ENCODE assay signal across 18 mouse cellular contexts in genomic region chr12:35553174-35553573, GRCm38 (mm10). TPM values are rescaled to one million over a fixed set of nuclear protein-coding genes. Genes with fewer than 3 reads are reported as not detected.
A peak's percentile ranks its signal among the peaks of the same experiment; 100 is the strongest.
DNase-seq lines count a peak whose midpoint lies in the region; ATAC-seq and TF ChIP-seq lines count a peak whose summit lies in the region.
"Had no signal": no experiment of that assay in that cellular context is flagged by ENCODE, and none has a peak within 500 bp of the region (broad histone marks: within the 10 kb centered on the region; RNA-seq: fewer than 3 reads in every experiment).

No protein-coding gene starts in this region.

- no peak for TF ChIP-seq CTCF in bone marrow, adult 2 months (IDR thresholded peaks at IDR 0.05; ENCODE audit: control insufficient read depth, insufficient read depth, low read length)
- no peak for TF ChIP-seq CTCF in gastrocnemius, adult 2 months (IDR thresholded peaks at IDR 0.05)

- ATAC-seq in CD4-positive, CD25-positive, alpha-beta regulatory T cell, adult 4 months: peak; percentile 41
- ATAC-seq in kidney, embryonic 14.5 days (ENCODE audit: low FRiP score, low TSS enrichment): no peak
- ATAC-seq: forebrain, embryonic 15.5 days; hindbrain, embryonic 16.5 days; intestine, postnatal 0 days had no signal

- TF ChIP-seq POLR2A in bone marrow, adult 2 months (IDR thresholded peaks at IDR 0.05; ENCODE audit: borderline replicate concordance, control insufficient read depth, low read depth, low read length): no peak

- peak overlapping the region; percentile 48; the same call in 1 of the 2 replicates for H3K27ac ChIP-seq in bone marrow, adult 2 months (ENCODE audit: control insufficient read depth, insufficient read depth, low read depth, low read length, poor library complexity)
- H3K27ac ChIP-seq in macrophage: peak overlapping the region; percentile 38
- H3K27ac ChIP-seq in kidney, embryonic 14.5 days (ENCODE audit: low read depth, low read length): no peak overlapping the region
- H3K27ac ChIP-seq in gastrocnemius, adult 2 months: no peak overlapping the region
- H3K27ac ChIP-seq: forebrain, embryonic 15.5 days; left cerebral cortex, adult 2 months; neural tube, embryonic 15.5 days had no signal

- intact Hi-C loops in gastrocnemius, adult 2 months (cut with DNase I): no loop called here

- WGBS in bone marrow, adult 2 months: 44% methylated on average over 3 of the region's 3 CpGs
- WGBS in macrophage (ENCODE audit: missing documents): 11% methylated on average over 3 of the region's 3 CpGs
- 67% methylated on average over 3 of the region's 3 CpGs for WGBS in kidney, embryonic 14.5 days

- no peak overlapping the region for H3K4me2 ChIP-seq in kidney, embryonic 14.5 days (replicated peaks; ENCODE audit: low read depth, low read length)
- H3K4me2 ChIP-seq: forebrain, embryonic 15.5 days; midbrain, embryonic 11.5 days; neural tube, embryonic 15.5 days had no signal

- no peaks in the 10 kb centered on the region for H3K79me2 ChIP-seq in macrophage (ENCODE audit: inconsistent target)

- no peaks in the 10 kb centered on the region for H3K9me3 ChIP-seq in kidney, embryonic 14.5 days (ENCODE audit: control insufficient read depth, low read length)
- H3K9me3 ChIP-seq: forebrain, embryonic 15.5 days had no signal

- no peak overlapping the region for H3K4me3 ChIP-seq in bone marrow, adult 2 months (replicated peaks; ENCODE audit: control insufficient read depth, low read depth, low read length)
- no peak overlapping the region for H3K4me3 ChIP-seq in macrophage (ENCODE audit: inconsistent target)
- H3K4me3 ChIP-seq in kidney, embryonic 14.5 days (ENCODE audit: low read length): no peak overlapping the region
- H3K4me3 ChIP-seq in gastrocnemius, adult 2 months: no peak overlapping the region
- H3K4me3 ChIP-seq: forebrain, embryonic 15.5 days; left cerebral cortex, adult 2 months; neural tube, embryonic 15.5 days had no signal

- H3K4me1 ChIP-seq in bone marrow, adult 2 months (ENCODE audit: control insufficient read depth, insufficient read depth, low read length): peaks cover 2% of the 10 kb centered on the region
- H3K4me1 ChIP-seq in kidney, embryonic 14.5 days (ENCODE audit: control insufficient read depth, insufficient read depth, low read length): no peaks in the 10 kb centered on the region
- H3K4me1 ChIP-seq: forebrain, embryonic 15.5 days; neural tube, embryonic 15.5 days had no signal

- H3K9ac ChIP-seq in kidney, embryonic 14.5 days (ENCODE audit: low read depth, low read length): no peak overlapping the region
- H3K9ac ChIP-seq: forebrain, embryonic 15.5 days; neural tube, embryonic 15.5 days had no signal

- no peaks in the 10 kb centered on the region for H3K27me3 ChIP-seq in kidney, embryonic 14.5 days (ENCODE audit: control insufficient read depth, insufficient read depth, low read length)
- H3K27me3 ChIP-seq: forebrain, embryonic 15.5 days; neural tube, embryonic 15.5 days had no signal

- no peak for DNase-seq in heart, adult 9 months (ENCODE audit: low spot score in 2 of 2)
- no peak for DNase-seq in gastrocnemius, adult 8-10 months (ENCODE audit: low spot score in 2 of 2)
- no peak for DNase-seq in gastrocnemius, adult 2 months
- DNase-seq: adrenal gland, postnatal 10 days; cerebellum, adult 8-10 months; cerebellum, postnatal 36 days; gastrocnemius, postnatal 36 days; lung, postnatal 4 days had no signal

- no peaks in the 10 kb centered on the region for H3K36me3 ChIP-seq in macrophage (ENCODE audit: inconsistent target)
- H3K36me3 ChIP-seq in kidney, embryonic 14.5 days (ENCODE audit: control insufficient read depth, insufficient read depth, low read length): no peaks in the 10 kb centered on the region
- H3K36me3 ChIP-seq: forebrain, embryonic 15.5 days; neural tube, embryonic 15.5 days had no signal

RNA-seq across cellular contexts. Expression of gene Ahr, which starts 18.3 kb away (rescaled TPM):
- 1 to 10 TPM; 3.3 to 5.8 TPM for polyA plus RNA-seq in CD4-positive, CD25-positive, alpha-beta regulatory T cell, adult 4 months (2017; shearing (Covaris generic))
- polyA plus RNA-seq in bone marrow, adult 2 months (2011; ENCODE audit: insufficient read depth, insufficient read length, low replicate concordance, missing spikeins): 0.18 and 1.4 TPM in 2 replicates
- 10 to 100 TPM in 4 of 26 experiments, 1 to 10 TPM in 14, under 1 TPM in 8; 0.26 to 17.1 (median 3.1) TPM for total RNA-seq in macrophage (2018; cell fraction: chromatin; rRNA removed)
- total RNA-seq in macrophage (2018; cell fraction: cytosol; rRNA removed): 1 to 10 TPM in 16 of 26 experiments, under 1 TPM in 10; 0.16 to 7.7 (median 1.6) TPM
- total RNA-seq in macrophage (2018; cell fraction: nucleus; rRNA removed): 10 to 100 TPM in 2 of 26 experiments, 1 to 10 TPM in 16, under 1 TPM in 8; 0.36 to 13.4 (median 2.3) TPM
- 1.0 to 2.0 TPM (median 1.2 TPM) in 3 replicates for polyA plus RNA-seq in macrophage (2018)
- polyA plus RNA-seq in kidney, embryonic 14.5 days (2014; fragmentation: Nextera tagmentation; extraction: Ambion mirVana): 4.1 and 8.0 TPM in 2 replicates
- total RNA-seq in gastrocnemius, adult 8-10 months (2022): 1 to 10 TPM; 1.3 to 1.6 (median 1.4) TPM
- total RNA-seq in gastrocnemius, adult 2 months (2021): 1 to 10 TPM; 1.4 to 1.5 TPM

Comparison
In these comparisons a context has a peak if more than half of its experiments do, and no peak if none do; other contexts are left out.
1. H3K27ac ChIP-seq: peak in bone marrow, adult 2 months (single experiment) and macrophage (single experiment); none in kidney, embryonic 14.5 days (single experiment) and gastrocnemius, adult 2 months (single experiment).